Mouse (Mus musculus) lung, embryonic 15.5 days (tissue): ENCODE results near the gene Kcnq5. TPM values are rescaled to one million over a fixed set of nuclear protein-coding genes. Genes with fewer than 3 reads are reported as not detected.

Experiments
- ATAC-seq: fragments of 200-750 bp; cut with Nextera tagmentation; 2 replicates; pipeline ENCODE4 v1.8.0; 2017; ENCODE audit warnings: moderate number of reproducible peaks, borderline replicate concordance; ENCODE audit not compliant: low FRiP score, low TSS enrichment; ENCODE audit errors: extremely low read depth
- H3K27ac ChIP-seq: fragments of 300-500 bp; sonication (generic); 2 replicates; pipeline ENCODE4 v1.5.1; 2015; ENCODE audit warnings: moderate library complexity, mild to moderate bottlenecking, inconsistent platforms
- H3K27me3 ChIP-seq: fragments of 300-500 bp; sonication (generic); 2 replicates; pipeline ENCODE4 v1.6.1; 2015; ENCODE audit warnings: inconsistent platforms
- H3K36me3 ChIP-seq: fragments of 300-500 bp; sonication (generic); 2 replicates; pipeline ENCODE4 v1.6.1; 2015; ENCODE audit warnings: inconsistent platforms
- H3K4me1 ChIP-seq: fragments of 300-500 bp; sonication (generic); 2 replicates; pipeline ENCODE4 v1.6.1; 2015; ENCODE audit warnings: inconsistent platforms
- H3K4me2 ChIP-seq: fragments of 300-500 bp; sonication (generic); 2 replicates; pipeline ENCODE4 v1.6.1; 2015; ENCODE audit warnings: inconsistent platforms, mild to moderate bottlenecking, moderate library complexity
- H3K4me3 ChIP-seq: fragments of 300-500 bp; sonication (generic); 2 replicates; pipeline ENCODE4 v1.5.1; 2015; ENCODE audit warnings: mild to moderate bottlenecking, inconsistent platforms
- H3K9ac ChIP-seq: fragments of 300-500 bp; sonication (generic); 2 replicates; pipeline ENCODE4 v1.6.1; 2015; ENCODE audit warnings: inconsistent platforms
- H3K9me3 ChIP-seq: fragments of 300-500 bp; sonication (generic); 2 replicates; pipeline ENCODE4 v1.6.1; 2016; ENCODE audit warnings: inconsistent platforms
- WGBS: fragments of 180-500 bp; shearing (Covaris S2); methylation state at CpG from one replicate; pipeline ENCODE4 v1.1.7; 2015; 5-methylcytosine and 5-hydroxymethylcytosine counted together
- polyA plus RNA-seq: library from polyadenylated mRNA; unstranded; fragments of >200 nt; fragmentation: Nextera tagmentation; extraction: Ambion mirVana; gene quantifications from 2 replicates; pipeline ENCODE4 v1.2.1, GENCODE M21; 2015

The Kcnq5 gene
- polyA plus RNA-seq, 1 experiment from 2014 or later = 1.5 TPM

DNA sequence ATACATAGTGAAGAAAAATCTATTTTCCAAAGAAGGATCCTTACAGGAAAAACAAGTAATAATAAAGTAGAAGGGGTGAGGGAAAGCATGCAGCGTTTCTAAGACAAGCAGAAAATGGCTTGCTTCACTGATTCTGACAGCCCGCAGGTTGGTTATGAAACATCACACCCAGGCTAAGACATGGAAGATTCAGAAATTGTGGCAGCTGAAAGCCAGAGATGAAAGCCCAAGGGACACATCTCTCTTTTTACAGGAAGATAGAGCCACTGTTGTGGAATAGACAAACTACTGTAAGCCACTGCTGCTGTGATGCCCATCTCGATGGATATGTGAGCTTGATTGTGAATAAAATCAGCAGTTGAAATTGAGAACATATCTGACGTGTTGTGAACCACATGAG is 20.9 kb downstream of the Kcnq5 start:
- no peaks in the 10 kb centered on the region for H3K27me3 ChIP-seq
- no peak overlapping the region for H3K4me2 ChIP-seq
- WGBS = 63% methylated on average over 4 of the region's 4 CpGs
- no peaks in the 10 kb centered on the region for H3K9me3 ChIP-seq
- H3K4me3 ChIP-seq = no peak overlapping the region
- no peaks in the 10 kb centered on the region for H3K36me3 ChIP-seq
- H3K27ac ChIP-seq = no peak overlapping the region
- no peak overlapping the region for H3K9ac ChIP-seq
- no peaks in the 10 kb centered on the region for H3K4me1 ChIP-seq
- ATAC-seq = no peak

DNA sequence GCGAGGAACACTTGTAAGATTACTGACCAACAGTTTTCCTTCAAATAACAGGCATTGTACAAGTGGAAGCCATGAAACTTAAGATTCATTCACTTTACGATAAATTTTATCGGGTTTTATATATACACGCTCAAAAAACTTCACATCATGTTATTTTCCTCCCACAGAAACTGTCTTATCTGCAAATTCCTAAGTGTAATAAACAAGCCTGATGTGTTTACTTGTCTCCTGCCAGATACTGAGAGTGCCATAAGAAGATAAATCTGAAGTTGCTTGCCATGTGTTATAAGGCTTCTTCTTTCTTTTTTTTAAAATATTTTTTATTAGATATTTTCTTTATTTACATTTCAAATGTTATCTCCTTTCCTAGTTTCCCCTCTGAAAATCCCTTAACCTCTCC is 34.6 kb downstream of the Kcnq5 start:
- WGBS = 42% methylated on average over 4 of the region's 4 CpGs
- no peaks in the 10 kb centered on the region for H3K27me3 ChIP-seq
- H3K9ac ChIP-seq = no peak overlapping the region
- H3K4me1 ChIP-seq = no peaks in the 10 kb centered on the region
- H3K4me2 ChIP-seq = no peak overlapping the region
- ATAC-seq = no peak
- H3K36me3 ChIP-seq = no peaks in the 10 kb centered on the region
- H3K4me3 ChIP-seq = no peak overlapping the region
- no peaks in the 10 kb centered on the region for H3K9me3 ChIP-seq
- H3K27ac ChIP-seq = no peak overlapping the region

DNA sequence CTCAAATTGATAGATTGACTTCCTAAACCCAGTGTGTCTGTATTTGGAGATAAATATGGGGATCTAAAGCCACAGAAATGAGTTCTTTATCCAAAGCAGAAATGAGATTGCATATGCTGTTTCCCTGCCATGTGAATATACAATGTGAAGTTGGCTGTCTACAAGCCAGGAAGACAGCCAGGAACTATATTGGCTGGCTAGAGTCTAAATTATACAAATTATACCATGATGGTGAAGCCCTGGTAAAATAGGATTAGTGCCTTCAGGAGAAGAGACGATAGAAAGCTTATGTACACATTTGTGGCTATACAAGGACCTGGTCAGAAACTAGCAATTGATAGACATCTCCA is 38.5 kb downstream of the Kcnq5 start:
- Histone ChIP-seq H3K4me2 (no peak overlapping the region), H3K4me3 (no peak overlapping the region), H3K27ac (no peak overlapping the region), H3K9me3 (no peaks in the 10 kb centered on the region), H3K27me3 (no peaks in the 10 kb centered on the region), H3K9ac (no peak overlapping the region), H3K36me3 (no peaks in the 10 kb centered on the region), H3K4me1 (no peaks in the 10 kb centered on the region)
- ATAC-seq = no peak
- WGBS = 67% methylated on average over 1 of the region's 1 CpGs

DNA sequence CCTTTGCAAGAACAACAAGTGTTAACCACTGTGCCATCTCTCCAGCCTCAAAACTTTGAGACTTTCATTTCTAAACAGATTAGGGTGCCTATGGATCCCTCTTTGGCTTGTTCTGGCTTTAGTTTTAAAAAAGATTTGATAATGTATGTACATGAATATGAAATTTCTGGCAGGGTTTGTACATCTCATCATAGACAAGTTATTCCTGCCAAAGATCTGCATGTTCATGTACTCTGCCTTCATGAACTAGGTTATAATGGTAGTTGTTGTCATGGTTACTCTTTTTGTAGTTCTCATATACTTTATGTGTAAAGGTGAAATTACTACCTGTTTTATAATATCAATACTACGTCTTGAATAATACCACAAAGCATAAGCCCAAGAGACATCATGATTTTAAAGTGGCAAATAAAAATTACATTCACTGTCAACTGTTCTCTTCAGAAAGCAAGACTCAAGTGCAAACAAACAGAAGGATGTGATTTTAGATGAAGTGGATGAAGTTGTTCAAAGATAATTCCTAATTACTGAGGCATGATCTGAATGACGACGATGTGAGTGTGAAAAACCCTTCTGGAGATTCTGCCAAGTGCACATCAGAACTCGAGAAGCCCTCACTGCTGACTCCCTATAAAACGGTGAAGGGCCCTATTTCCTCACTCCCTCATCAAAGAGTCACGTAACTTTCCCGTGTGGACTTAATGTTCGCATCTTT is 39.0 kb downstream of the Kcnq5 start:
- ATAC-seq = no peak
- H3K27me3 ChIP-seq = no peaks in the 10 kb centered on the region
- no peak overlapping the region for H3K27ac ChIP-seq
- no peaks in the 10 kb centered on the region for H3K36me3 ChIP-seq
- no peak overlapping the region for H3K4me2 ChIP-seq
- no peak overlapping the region for H3K9ac ChIP-seq
- H3K4me1 ChIP-seq = no peaks in the 10 kb centered on the region
- H3K4me3 ChIP-seq = no peak overlapping the region
- no peaks in the 10 kb centered on the region for H3K9me3 ChIP-seq
- WGBS = 57% methylated on average over 8 of the region's 8 CpGs

DNA sequence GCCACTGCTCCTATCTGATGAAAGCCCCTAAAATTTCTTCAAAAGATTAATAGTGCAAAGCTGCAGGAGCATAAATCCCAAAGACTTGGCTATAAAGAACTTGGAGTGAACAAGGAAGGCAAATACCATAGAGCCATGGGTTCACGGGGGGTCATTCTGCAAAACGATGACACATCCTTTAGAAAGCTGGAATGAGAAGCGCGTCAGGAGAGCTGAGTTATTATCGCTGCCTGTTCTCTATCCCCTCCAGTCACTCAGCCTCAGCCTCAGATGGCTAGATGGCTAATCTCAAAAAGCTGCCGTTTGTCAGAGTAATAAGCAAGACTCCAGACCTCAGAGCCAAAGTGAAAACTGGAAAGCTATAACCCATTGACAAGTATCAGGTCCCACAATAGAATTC is 42.5 kb downstream of the Kcnq5 start:
- no peak overlapping the region for H3K9ac ChIP-seq
- no peaks in the 10 kb centered on the region for H3K27me3 ChIP-seq
- H3K27ac ChIP-seq = no peak overlapping the region
- no peaks in the 10 kb centered on the region for H3K36me3 ChIP-seq
- H3K9me3 ChIP-seq = no peaks in the 10 kb centered on the region
- WGBS = 59% methylated on average over 6 of the region's 6 CpGs
- H3K4me1 ChIP-seq = no peaks in the 10 kb centered on the region
- no peak overlapping the region for H3K4me2 ChIP-seq
- no peak overlapping the region for H3K4me3 ChIP-seq
- no peak for ATAC-seq

DNA sequence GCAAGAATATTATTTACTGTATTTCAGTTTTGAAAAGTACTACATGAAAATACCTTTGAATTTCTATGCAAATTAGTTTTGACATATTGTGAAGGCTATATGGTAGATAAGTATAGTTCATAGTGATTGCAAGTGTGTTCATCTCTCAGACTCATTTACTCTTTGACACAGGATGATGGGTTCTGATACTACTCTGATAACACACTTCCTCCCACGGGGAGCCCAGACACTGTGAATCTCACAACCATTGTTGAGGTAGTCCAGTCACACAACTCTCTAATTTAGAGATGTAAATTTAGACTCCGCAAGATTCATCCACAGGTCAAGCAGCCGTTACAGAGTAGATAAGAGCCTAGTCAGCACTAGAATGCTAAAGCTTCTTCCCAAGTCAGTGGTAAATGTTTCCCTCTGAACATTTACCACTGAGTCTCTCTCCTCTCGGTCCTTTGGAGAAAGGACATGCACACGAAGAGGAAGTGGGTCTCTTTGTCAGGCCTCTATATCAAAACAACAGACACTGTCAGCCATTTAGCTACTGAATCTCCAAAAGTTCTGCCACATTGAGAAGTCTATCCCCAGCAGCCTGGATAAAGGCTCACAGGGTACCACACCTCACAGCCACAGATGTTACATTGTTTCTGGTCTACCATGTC is 65.5 kb downstream of the Kcnq5 start:
- H3K27ac ChIP-seq = no peak overlapping the region
- no peaks in the 10 kb centered on the region for H3K27me3 ChIP-seq
- H3K4me1 ChIP-seq = no peaks in the 10 kb centered on the region
- 50% methylated on average over 5 of the region's 5 CpGs for WGBS
- ATAC-seq = no peak
- no peaks in the 10 kb centered on the region for H3K36me3 ChIP-seq
- no peak overlapping the region for H3K9ac ChIP-seq
- H3K4me3 ChIP-seq = no peak overlapping the region
- no peak overlapping the region for H3K4me2 ChIP-seq
- no peaks in the 10 kb centered on the region for H3K9me3 ChIP-seq

DNA sequence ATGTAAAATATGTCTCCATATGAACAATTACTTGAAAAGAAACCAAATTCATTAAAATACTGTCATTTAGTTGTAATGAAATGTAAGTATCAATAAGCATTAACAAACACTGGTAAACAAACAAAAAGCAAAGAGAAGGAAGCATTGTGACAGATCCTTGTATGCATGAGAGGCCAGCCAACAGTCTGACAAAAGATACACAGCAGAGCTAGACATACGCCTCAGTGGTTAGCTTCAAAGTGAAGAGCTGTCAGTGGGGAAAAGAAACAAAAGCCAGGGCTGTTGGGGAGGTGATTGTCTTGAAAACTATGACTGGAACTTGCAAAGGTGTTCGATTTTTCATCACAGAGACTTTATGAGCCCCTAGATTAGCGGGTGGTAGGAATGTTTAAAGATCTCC is 78.0 kb downstream of the Kcnq5 start:
- H3K4me1 ChIP-seq = no peaks in the 10 kb centered on the region
- no peaks in the 10 kb centered on the region for H3K27me3 ChIP-seq
- no peak overlapping the region for H3K9ac ChIP-seq
- 63% methylated on average over 3 of the region's 3 CpGs for WGBS
- no peak for ATAC-seq
- no peaks in the 10 kb centered on the region for H3K36me3 ChIP-seq
- no peak overlapping the region for H3K27ac ChIP-seq
- H3K9me3 ChIP-seq = no peaks in the 10 kb centered on the region
- H3K4me3 ChIP-seq = no peak overlapping the region
- H3K4me2 ChIP-seq = no peak overlapping the region

DNA sequence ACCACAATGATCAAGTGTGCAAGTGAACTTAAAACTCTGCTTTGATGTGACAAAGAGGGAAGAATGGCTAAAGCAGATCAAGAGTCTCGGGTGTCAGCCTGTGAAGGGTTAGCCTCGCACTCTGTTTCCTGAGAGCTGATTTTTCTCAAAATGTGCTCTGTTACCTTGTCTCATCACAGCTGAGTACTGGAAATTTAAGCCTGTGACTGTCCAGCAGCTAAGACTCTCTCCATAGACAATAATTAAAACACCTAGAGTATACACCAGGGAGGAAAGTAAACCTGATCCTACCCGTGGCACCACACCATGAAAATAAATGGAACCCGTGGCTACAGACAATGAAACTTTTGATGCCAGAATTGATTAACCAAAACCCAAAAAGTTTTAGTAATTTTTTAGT is 90.9 kb downstream of the Kcnq5 start:
- Histone ChIP-seq H3K4me3 (no peak overlapping the region), H3K9ac (no peak overlapping the region), H3K27ac (no peak overlapping the region), H3K4me1 (no peaks in the 10 kb centered on the region), H3K4me2 (no peak overlapping the region), H3K36me3 (no peaks in the 10 kb centered on the region), H3K9me3 (no peaks in the 10 kb centered on the region), H3K27me3 (no peaks in the 10 kb centered on the region)
- no peak for ATAC-seq
- WGBS = 60% methylated on average over 4 of the region's 4 CpGs

DNA sequence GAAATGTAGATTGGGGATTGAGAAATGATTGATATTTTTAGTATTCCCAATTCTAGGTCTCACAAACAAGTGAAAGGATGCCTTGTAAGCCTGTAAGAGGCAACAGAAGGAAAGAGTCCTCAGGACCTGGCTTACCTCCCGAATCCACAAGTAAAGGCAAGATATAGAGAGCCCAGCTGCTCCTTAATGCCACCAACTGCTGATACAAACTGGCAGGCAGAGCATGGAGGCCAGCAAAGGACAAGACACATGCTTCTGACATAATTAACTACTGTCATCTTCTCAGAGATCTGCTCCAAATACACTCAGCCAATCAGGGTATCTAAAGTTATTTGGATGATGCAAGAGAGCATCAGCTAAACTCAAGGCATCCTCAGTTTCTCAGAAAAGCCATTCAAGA is 93.3 kb downstream of the Kcnq5 start:
- Histone ChIP-seq H3K9ac (no peak overlapping the region), H3K4me2 (no peak overlapping the region), H3K27ac (no peak overlapping the region), H3K36me3 (no peaks in the 10 kb centered on the region), H3K4me1 (no peaks in the 10 kb centered on the region), H3K27me3 (no peaks in the 10 kb centered on the region), H3K9me3 (no peaks in the 10 kb centered on the region), H3K4me3 (no peak overlapping the region)
- 68% methylated on average over 1 of the region's 1 CpGs for WGBS
- ATAC-seq = no peak

DNA sequence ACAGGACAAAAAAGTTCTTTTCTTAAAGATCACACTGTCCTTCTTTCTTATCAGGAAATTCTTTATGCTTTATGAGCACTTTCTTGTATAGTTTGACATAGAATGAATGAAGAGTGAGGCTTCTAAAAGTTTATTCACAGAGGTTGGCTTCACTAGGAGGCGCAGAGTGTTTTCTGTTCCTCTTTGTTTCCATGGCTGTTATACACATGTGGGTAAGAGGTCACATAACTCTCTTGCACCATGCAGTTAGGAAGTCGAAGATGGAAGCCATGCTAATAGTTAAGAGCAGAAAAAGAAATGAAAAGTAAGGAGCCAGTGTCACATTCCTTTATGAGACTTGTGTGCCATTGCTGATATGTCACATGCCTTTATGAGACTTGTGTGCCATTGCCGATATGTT is 105.3 kb downstream of the Kcnq5 start:
- no peaks in the 10 kb centered on the region for H3K4me1 ChIP-seq
- H3K4me2 ChIP-seq = no peak overlapping the region
- WGBS = 56% methylated on average over 3 of the region's 3 CpGs
- no peak overlapping the region for H3K9ac ChIP-seq
- H3K27ac ChIP-seq = no peak overlapping the region
- no peak for ATAC-seq
- no peaks in the 10 kb centered on the region for H3K27me3 ChIP-seq
- no peaks in the 10 kb centered on the region for H3K9me3 ChIP-seq
- no peaks in the 10 kb centered on the region for H3K36me3 ChIP-seq
- no peak overlapping the region for H3K4me3 ChIP-seq

DNA sequence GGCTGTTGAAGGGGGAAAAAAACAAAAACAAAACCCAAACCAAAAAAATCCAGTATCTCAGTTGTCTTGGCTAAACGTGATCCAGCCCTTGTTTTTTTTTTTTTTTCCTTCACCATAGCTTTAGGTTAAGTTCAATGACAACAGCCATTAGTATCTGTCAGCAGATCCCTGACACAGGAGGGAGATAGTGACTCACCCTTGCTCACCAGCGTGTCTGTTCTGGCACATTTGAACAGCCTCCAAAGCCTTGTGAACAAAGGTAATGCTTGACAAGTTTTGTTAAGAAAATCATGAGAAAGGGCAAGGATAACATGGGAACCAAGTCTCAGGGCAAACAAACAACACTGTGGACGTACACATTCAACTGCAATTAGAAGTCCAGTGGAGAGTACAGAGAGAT is 123.2 kb downstream of the Kcnq5 start:
- WGBS = 37% methylated on average over 3 of the region's 3 CpGs
- no peak for ATAC-seq
- no peaks in the 10 kb centered on the region for H3K27me3 ChIP-seq
- H3K9ac ChIP-seq = no peak overlapping the region
- H3K4me2 ChIP-seq = no peak overlapping the region
- H3K4me3 ChIP-seq = no peak overlapping the region
- no peaks in the 10 kb centered on the region for H3K36me3 ChIP-seq
- no peaks in the 10 kb centered on the region for H3K4me1 ChIP-seq
- no peaks in the 10 kb centered on the region for H3K9me3 ChIP-seq
- H3K27ac ChIP-seq = no peak overlapping the region

DNA sequence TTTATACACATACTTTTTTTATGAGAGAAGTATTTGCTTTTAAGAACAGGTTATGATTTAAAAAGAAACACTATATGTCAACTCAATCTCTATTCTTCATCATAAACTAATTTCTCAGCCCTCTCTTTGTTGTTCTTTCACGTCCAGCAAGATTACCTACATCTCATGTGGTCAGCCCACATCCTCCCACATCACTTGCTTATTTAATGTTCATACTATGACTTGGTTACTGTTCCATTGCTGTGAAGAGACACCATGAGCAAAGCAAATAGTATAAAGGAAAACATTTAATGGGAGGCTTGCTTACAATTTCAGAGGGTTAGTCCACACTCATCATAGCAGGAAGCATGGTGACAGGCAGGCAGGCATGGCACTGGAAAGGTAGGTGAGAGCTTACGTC is 124.4 kb downstream of the Kcnq5 start:
- no peaks in the 10 kb centered on the region for H3K4me1 ChIP-seq
- no peaks in the 10 kb centered on the region for H3K27me3 ChIP-seq
- no peaks in the 10 kb centered on the region for H3K9me3 ChIP-seq
- ATAC-seq = no peak
- no peak overlapping the region for H3K9ac ChIP-seq
- no peak overlapping the region for H3K27ac ChIP-seq
- 83% methylated on average over 2 of the region's 2 CpGs for WGBS
- no peak overlapping the region for H3K4me2 ChIP-seq
- H3K4me3 ChIP-seq = no peak overlapping the region
- H3K36me3 ChIP-seq = no peaks in the 10 kb centered on the region

DNA sequence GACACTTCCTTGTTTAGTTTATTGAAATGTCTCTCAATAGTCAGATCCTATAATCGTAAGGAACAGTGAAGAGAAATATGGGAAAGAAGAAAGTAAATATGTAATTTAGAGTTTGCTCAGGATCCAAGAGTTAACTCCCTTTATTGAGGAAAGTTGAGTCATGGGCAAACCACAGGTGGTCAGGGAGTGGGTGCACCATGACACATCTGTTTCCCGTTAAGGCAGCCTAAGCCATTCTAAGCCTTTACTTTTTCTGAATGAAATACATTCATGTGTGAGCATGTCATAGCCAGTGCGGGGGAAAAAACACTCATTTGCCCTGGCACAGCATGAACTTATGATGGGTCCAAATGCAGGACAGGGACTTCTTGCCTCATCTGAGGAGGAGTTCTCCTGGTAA is 125.4 kb downstream of the Kcnq5 start:
- Histone ChIP-seq H3K4me3 (no peak overlapping the region), H3K27ac (no peak overlapping the region), H3K4me1 (no peaks in the 10 kb centered on the region), H3K27me3 (no peaks in the 10 kb centered on the region), H3K9me3 (no peaks in the 10 kb centered on the region), H3K4me2 (no peak overlapping the region), H3K36me3 (no peaks in the 10 kb centered on the region), H3K9ac (no peak overlapping the region)
- no peak for ATAC-seq
- WGBS = 77% methylated on average over 3 of the region's 3 CpGs
